Mouse (Mus musculus): ENCODE measurements around the gene Esrrb.

DNA sequence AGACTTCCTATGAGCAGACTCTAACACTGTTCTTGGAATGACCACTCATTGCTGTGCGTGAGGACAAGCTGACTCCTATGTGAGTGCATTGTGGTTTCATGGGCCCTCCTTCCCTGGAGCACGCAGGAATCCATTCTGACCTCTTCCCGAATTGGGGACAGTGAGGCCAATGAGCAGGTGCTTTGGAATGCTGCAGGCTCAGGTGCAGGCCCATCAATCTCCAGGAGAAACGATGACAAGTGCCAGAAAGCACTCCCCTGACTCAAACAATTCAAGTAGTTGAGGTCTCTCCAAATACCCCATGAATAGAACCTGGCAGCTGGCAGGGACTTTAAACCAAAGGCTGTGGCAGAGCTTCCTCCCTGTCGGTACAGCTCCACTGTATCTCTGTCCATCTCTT, 3.4 kb downstream of the Esrrb start:
- TF ChIP-seq GATA1 (IDR thresholded peaks at IDR 0.05; ENCODE audit: low read length) (no peak), TAL1 (IDR thresholded peaks at IDR 0.05; ENCODE audit: low read length) (no peak)

All from erythroblast, embryonic 14.5 days (primary cell).